Mouse (Mus musculus) hindbrain, embryonic 13.5 days (tissue): Measurements from ENCODE around the gene Lhb. TPM values are rescaled to one million over a fixed set of nuclear protein-coding genes. Genes with fewer than 3 reads are reported as not detected.

Experiments used
- ATAC-seq: fragments of 200-750 bp; cut with Nextera tagmentation; 2 replicates; pipeline ENCODE4 v1.8.0; 2017; ENCODE audit warnings: moderate TSS enrichment; ENCODE audit not compliant: low FRiP score
- H3K27ac ChIP-seq: fragments of 300-500 bp; sonication (generic); 2 replicates; pipeline ENCODE4 v1.5.1; 2015; ENCODE audit warnings: inconsistent platforms, mild to moderate bottlenecking, moderate library complexity
- H3K27me3 ChIP-seq: fragments of 300-500 bp; sonication (generic); 2 replicates; pipeline ENCODE4 v1.6.1; 2015; ENCODE audit warnings: mild to moderate bottlenecking, inconsistent platforms
- H3K36me3 ChIP-seq: fragments of 300-500 bp; sonication (generic); 2 replicates; pipeline ENCODE4 v1.6.1; 2015; ENCODE audit warnings: mild to moderate bottlenecking, inconsistent platforms
- H3K4me1 ChIP-seq: fragments of 300-500 bp; sonication (generic); replicated peaks from 2 replicates; pipeline ENCODE4 v1.6.1; 2015; ENCODE audit warnings: inconsistent platforms
- H3K4me2 ChIP-seq: fragments of 300-500 bp; sonication (generic); 2 replicates; pipeline ENCODE4 v1.6.1; 2015; ENCODE audit warnings: inconsistent platforms, mild to moderate bottlenecking, moderate library complexity
- H3K4me3 ChIP-seq: fragments of 300-500 bp; sonication (generic); 2 replicates; pipeline ENCODE4 v1.5.1; 2015; ENCODE audit warnings: mild to moderate bottlenecking, inconsistent platforms
- H3K9ac ChIP-seq: fragments of 300-500 bp; sonication (generic); 2 replicates; pipeline ENCODE4 v1.6.1; 2015; ENCODE audit warnings: mild to moderate bottlenecking, inconsistent platforms
- H3K9me3 ChIP-seq: fragments of 300-500 bp; sonication (generic); 2 replicates; pipeline ENCODE4 v1.6.1; 2016; ENCODE audit warnings: inconsistent platforms
- WGBS: fragments of 180-500 bp; shearing (Covaris S2); methylation state at CpG from one replicate; pipeline ENCODE4 v1.1.7; 2015; 5-methylcytosine and 5-hydroxymethylcytosine counted together
- polyA plus RNA-seq: library from polyadenylated mRNA; unstranded; fragments of >200 nt; fragmentation: Nextera tagmentation; extraction: Ambion mirVana; gene quantifications from 2 replicates; pipeline ENCODE4 v1.2.1, GENCODE M21; 2015

Lhb gene
- polyA plus RNA-seq, 1 experiment from 2014 or later = 2.5 TPM

DNA sequence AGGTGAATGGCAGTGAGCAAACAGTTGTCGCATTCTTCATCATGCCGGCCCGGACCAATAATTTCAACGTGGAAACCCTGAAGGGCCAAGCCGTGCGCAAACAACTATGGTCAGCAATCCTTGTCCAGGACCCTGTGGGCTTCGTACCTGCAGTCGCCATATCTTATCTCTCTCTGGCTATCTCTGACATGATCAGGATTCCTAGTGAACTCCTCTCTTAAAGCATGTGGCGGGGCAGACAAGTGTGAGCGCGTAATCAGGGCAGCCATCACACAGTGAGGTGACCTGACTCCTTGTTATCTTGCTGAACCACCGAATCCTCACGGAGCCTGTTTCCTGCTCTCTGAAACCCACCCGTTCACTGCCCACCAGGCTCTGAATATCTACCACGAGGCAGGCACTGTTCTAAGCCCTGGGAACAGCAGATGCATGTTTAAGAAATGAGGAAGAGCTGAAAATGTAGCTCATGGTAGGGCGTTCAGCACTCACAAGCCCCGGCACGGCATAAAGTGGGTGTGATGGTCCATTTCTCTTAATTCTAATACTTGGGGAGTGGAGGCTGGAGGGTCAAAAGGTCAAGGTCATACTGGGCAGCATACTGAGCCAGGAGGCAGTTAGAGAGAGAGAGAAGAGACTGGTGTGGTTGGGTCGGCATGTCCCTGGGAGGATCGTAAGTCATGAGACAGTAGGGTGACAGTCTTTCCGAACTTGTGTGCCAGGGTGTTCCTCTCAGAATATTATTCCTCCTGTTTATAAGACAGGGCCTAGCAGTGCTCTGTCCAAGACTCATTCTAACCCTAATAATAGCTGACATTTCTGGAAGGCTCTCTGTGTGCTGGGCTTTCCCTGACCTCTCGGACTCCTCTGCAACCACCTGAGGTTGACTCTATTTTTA is 23.2 kb downstream of the Lhb start:
- Histone ChIP-seq H3K9ac (no peak overlapping the region), H3K9me3 (no peaks in the 10 kb centered on the region), H3K4me1 (no peaks in the 10 kb centered on the region), H3K4me3 (no peak overlapping the region), H3K4me2 (no peak overlapping the region), H3K36me3 (peaks cover 73% of the 10 kb centered on the region), H3K27me3 (no peaks in the 10 kb centered on the region), H3K27ac (no peak overlapping the region)
- 91% methylated on average over 22 of the region's 22 CpGs for WGBS
- ATAC-seq = no peak

DNA sequence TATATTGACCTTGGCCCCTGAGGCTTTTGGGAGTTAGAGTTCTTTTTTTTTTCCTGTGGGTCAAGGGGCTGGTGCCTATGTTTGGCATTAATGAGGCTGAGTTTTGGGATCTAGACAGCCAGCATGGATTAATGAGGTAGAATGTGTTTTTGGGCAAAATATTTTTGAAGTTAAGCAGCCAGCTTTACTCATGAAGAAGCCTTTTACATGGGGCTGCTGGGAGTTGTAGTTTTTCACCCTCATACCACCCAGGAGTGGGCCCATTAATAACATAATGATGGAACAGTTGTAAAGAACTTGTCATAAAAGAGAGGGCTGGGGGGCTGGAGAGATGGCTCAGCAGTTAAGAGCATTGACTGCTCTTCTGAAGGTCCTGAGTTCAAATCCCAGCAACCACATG is 26.0 kb downstream of the Lhb start:
- H3K4me2 ChIP-seq = no peak overlapping the region
- no peak overlapping the region for H3K27ac ChIP-seq
- H3K9ac ChIP-seq = no peak overlapping the region
- no peak for ATAC-seq
- H3K4me3 ChIP-seq = no peak overlapping the region
- H3K27me3 ChIP-seq = no peaks in the 10 kb centered on the region
- peaks cover 64% of the 10 kb centered on the region for H3K36me3 ChIP-seq
- no peaks in the 10 kb centered on the region for H3K9me3 ChIP-seq
- H3K4me1 ChIP-seq = no peaks in the 10 kb centered on the region

DNA sequence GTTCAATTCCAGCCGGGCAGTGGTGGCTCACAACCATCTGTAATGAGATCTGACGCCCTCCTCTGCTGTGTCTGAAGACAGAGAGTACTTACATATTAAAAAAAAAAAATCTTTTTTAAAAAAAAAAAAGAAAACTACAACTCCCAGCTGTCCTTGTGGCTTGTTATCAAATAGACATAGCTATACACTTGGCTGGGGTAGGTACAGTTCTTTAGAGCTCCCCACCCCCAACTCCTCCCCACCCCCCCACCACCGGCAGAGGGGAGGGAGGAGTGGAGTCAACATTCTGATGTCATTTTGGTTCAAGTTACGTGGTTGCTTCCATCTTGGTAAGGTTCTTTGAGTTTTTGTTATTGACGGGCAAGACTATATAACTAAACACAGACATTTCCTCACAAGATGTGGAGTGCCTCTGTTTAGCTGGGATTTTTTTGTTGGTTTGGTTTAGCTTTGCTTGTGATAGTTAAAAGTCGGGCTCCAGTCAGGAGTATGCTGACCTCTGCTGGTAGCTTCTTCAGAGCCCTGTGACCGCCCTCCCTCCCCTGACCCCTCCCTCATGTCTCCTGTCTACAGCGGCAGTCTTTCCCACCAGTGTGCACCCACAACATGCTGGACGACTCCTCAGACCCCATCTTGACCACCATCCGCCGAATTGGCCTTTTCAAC is 26.8 kb downstream of the Lhb start:
- Histone ChIP-seq H3K4me2 (no peak overlapping the region), H3K9me3 (no peaks in the 10 kb centered on the region), H3K4me1 (no peaks in the 10 kb centered on the region), H3K27me3 (no peaks in the 10 kb centered on the region), H3K9ac (no peak overlapping the region), H3K4me3 (no peak overlapping the region), H3K36me3 (peaks cover 65% of the 10 kb centered on the region), H3K27ac (no peak overlapping the region)
- ATAC-seq = no peak
- 33% methylated on average over 11 of the region's 11 CpGs for WGBS

DNA sequence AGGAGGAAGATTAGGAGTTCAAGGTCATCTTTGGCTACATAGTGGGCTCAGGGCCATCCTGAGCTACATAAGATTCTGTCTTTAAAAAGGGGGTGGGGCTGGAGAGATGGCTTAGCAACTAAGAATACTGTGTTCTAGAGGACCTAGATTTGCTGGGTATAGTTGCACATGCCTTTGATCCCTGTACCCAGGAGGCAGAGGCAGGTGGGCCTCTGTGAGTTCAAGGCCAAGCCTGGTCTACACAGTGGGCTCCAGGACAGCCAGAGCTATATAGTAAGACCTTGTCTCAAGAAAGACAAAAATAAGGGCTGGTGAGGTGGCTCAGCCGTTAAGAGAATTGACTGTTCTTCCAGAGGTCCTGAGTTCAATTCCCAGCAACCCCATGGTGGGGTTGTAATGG is 29.4 kb downstream of the Lhb start:
- H3K9ac ChIP-seq = no peak overlapping the region
- no peak for ATAC-seq
- no peak overlapping the region for H3K4me2 ChIP-seq
- H3K27ac ChIP-seq = no peak overlapping the region
- 90% methylated on average over 1 of the region's 1 CpGs for WGBS
- H3K27me3 ChIP-seq = no peaks in the 10 kb centered on the region
- H3K9me3 ChIP-seq = no peaks in the 10 kb centered on the region
- no peaks in the 10 kb centered on the region for H3K4me1 ChIP-seq
- H3K4me3 ChIP-seq = no peak overlapping the region
- peaks cover 59% of the 10 kb centered on the region for H3K36me3 ChIP-seq

DNA sequence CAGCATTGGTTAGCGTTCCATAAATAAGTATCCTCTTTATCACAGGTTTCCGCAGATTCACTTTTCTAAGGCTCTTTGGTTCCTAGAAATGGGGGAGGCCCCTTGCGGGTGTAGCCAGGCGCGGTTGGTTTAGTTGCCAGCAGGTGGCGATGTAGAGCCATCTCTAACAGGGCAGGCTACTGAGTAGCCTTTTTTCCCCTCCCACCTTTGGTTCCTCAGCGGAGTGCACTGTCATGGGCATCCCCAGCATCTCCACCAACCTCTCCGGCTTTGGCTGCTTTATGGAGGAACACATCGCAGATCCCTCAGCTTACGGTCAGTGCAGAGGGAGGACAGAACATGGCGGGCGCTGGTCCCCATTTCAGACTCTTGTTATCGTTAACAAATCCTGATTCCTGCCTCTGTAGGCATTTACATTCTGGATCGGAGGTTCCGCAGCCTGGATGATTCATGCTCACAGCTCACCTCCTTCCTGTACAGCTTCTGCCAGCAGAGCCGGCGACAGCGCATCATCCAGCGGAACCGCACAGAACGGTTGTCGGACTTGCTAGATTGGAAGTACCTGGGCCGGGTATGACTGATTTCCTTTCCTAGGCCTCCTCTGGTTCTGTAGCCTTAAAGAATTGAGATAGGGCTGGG is 30.8 kb downstream of the Lhb start:
- H3K4me2 ChIP-seq = 0 out of 2 replicates have a peak overlapping the region, but pooled peaks have one; percentile 0
- peak; percentile 70 for ATAC-seq
- H3K4me3 ChIP-seq = no peak overlapping the region
- no peaks in the 10 kb centered on the region for H3K9me3 ChIP-seq
- H3K27ac ChIP-seq = no peak overlapping the region
- H3K4me1 ChIP-seq = peaks cover under 1% of the 10 kb centered on the region; the same call in 1 of the 2 replicates
- peak overlapping the region; percentile 51; the same call in 1 of the 2 replicates for H3K9ac ChIP-seq
- H3K36me3 ChIP-seq = peaks cover 60% of the 10 kb centered on the region
- no peaks in the 10 kb centered on the region for H3K27me3 ChIP-seq
- WGBS = 53% methylated on average over 23 of the region's 23 CpGs

DNA sequence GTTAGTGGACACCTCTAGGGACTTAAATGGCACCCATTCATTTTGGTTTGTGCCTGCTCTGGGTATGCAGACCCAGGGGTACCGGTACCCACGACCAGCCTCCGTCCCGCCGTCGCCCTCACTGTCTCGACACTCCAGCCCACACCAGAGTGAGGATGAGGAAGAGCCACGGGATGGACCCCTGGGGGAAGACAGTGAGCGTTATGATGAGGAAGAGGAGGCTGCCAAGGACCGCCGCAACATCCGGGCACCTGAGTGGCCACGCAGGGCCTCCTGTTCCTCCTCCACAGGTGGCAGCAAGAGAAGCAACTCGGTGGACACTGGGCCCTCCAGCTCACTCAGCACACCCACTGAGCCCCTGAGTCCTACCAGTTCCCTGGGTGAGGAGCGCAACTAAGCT is 34.4 kb downstream of the Lhb start:
- Histone ChIP-seq H3K4me1 (peaks cover 21% of the 10 kb centered on the region), H3K27ac (no peak overlapping the region), H3K9me3 (no peaks in the 10 kb centered on the region), H3K4me2 (no peak overlapping the region), H3K9ac (no peak overlapping the region), H3K4me3 (no peak overlapping the region), H3K27me3 (no peaks in the 10 kb centered on the region), H3K36me3 (peaks cover 60% of the 10 kb centered on the region)
- ATAC-seq = no peak
- WGBS = 88% methylated on average over 15 of the region's 15 CpGs

DNA sequence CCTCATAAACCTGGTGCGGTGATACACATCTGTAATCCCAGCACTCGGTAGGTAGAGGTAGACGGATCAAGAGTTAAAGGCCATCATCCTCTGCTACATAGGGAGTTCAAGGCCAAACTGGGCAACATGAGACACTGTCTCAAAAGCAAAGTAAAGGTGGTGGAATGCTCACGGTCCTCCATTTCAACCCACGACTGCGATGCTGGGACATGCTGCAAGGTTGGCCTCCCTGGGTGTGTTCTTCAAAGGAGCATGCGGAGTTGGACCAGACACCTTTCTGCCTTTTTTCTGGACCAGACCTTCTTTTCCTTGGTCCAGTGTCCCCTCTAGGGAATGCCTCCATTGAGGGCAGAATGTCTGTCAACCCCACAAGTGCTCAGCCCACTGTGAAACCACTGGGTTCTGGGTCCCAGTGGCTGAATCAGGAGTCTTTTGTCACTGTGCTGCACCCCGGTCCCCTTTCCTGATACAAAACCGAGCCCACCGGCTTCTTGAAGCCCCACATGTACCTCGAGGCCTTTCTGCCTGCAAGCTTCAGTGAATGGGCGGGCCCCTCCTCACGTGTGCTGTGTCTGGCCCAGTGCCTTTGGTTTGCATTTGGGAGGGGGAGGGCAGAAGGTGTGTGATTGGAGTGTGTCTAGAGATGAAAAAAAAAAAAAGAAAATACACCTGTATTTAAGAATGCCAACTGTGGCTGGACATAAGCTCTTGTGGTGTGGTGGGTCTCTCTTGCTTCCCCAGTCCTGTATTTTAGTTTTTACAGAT is 35.5 kb downstream of the Lhb start:
- WGBS = 78% methylated on average over 13 of the region's 13 CpGs
- H3K9ac ChIP-seq = peak overlapping the region; percentile 95; the same call in 1 of the 2 replicates
- no peaks in the 10 kb centered on the region for H3K9me3 ChIP-seq
- H3K27ac ChIP-seq = peak overlapping the region; percentile 97
- no peaks in the 10 kb centered on the region for H3K27me3 ChIP-seq
- no peak overlapping the region for H3K4me3 ChIP-seq
- H3K4me1 ChIP-seq = peaks cover 32% of the 10 kb centered on the region
- peaks cover 58% of the 10 kb centered on the region for H3K36me3 ChIP-seq
- ATAC-seq = no peak
- H3K4me2 ChIP-seq = no peak overlapping the region

DNA sequence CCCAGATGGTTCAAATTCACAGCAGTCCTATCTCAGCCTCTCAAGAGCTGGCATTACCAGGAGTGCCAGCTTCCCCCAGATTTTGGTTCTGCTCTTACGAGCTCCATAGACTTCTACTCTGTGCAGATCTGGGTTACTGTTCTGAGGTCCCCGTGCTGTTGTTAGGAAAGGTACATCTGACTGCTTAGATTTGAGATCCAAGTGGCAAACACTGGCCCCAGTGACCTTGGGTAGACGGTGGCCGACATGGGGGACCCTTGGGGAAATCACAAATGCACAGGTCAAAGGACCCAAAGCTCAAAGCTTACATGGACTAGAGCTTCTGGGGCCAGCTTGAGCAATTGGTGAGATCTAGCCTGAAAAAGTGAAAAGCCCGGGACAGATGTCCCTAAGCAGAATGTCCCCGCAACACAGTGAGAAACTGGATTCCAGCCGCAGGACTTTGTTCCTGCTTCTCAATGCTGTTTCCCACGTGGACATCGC is 36.1 kb downstream of the Lhb start:
- Histone ChIP-seq H3K4me3 (peak overlapping the region; percentile 86), H3K27me3 (no peaks in the 10 kb centered on the region), H3K27ac (peak overlapping the region; percentile 97), H3K4me2 (peak overlapping the region; percentile 98), H3K36me3 (peaks cover 57% of the 10 kb centered on the region), H3K9ac (peak overlapping the region; percentile 95), H3K4me1 (peaks cover 37% of the 10 kb centered on the region), H3K9me3 (no peaks in the 10 kb centered on the region)
- 56% methylated on average over 9 of the region's 9 CpGs for WGBS
- ATAC-seq = no peak

DNA sequence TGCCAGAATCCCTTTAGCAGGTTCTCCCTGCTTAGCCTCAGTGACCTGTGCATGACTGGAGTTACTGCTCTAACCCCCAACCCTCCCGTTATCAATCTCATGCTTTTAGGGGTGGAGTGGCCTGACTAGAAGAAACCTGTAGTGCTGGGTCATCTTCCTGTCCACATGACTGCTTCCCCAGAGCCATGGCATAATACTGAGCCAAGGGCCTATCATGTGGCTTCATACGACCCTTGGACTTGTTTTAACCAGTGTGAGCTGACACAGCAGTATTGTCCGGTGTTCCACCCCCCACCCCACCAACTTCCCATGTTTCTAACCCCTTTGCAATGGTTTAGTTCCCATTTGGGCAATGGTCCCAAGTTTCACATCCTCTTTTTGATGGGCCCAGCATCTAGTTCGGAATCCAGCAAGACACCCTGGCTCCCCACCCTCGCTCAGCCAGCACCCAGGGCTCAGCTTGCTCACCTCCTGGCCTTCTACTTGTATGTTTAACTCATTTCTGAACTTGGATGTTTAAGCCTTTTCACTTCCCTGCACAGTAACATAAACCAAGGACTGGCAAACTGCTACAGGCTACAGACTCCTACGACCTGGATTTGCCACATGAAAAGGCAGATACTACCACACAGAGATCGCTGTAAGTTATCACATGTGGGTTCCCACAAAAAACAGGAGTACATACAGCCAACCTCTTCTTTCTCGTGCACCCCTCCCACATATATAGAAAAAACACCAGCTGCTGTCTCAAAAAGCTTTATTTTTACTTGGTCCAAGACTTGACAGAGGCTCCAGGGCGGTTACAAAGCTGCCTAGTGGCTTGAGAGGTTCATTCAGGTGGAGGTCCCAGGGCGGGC is 36.8 kb downstream of the Lhb start:
- peak overlapping the region; percentile 95 for H3K9ac ChIP-seq
- H3K4me2 ChIP-seq = peak overlapping the region; percentile 98
- H3K9me3 ChIP-seq = no peaks in the 10 kb centered on the region
- no peak for ATAC-seq
- peaks cover 54% of the 10 kb centered on the region for H3K36me3 ChIP-seq
- H3K27me3 ChIP-seq = no peaks in the 10 kb centered on the region
- WGBS = 71% methylated on average over 10 of the region's 10 CpGs
- H3K4me1 ChIP-seq = peaks cover 40% of the 10 kb centered on the region
- peak overlapping the region; percentile 86 for H3K4me3 ChIP-seq
- H3K27ac ChIP-seq = peak overlapping the region; percentile 97

DNA sequence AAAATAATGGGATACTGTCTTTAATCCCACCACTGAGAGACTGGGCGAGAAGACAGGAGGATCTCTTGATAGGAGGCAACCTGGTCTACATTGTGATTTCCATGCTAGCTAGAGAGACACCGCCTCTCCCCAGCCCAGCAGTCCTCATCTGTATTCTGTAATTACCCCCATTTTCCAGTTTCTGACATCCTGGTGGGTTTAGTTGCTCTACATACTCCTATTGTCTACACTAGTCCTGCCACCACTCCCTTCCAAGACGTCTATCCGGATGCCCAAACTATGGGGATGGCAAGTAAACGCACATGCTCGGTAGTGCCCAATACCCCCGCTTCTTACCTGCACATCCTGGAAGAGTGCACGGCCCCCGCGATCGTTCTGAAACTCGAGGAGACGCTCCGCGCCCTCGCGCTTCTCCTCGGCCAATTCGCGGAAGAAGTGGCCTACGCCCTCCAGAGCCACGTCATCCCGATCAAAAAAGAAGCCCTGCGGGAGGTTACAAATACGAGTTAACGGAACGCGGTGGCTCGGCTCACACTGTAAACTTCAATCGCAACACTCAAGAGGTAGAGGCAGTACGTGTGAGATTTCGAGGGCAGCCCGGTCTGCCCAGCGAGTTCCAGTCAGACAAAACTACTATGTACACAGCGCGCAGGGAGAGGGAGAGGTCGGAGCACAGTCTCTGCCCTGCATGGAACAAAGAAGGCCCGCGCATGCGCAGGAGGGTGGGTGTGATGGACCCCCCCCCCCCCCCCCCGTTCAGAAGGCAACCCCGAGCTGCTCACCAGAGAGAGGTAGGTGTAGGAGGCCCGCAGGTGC is 38.3 kb downstream of the Lhb start:
- Histone ChIP-seq H3K9me3 (no peaks in the 10 kb centered on the region), H3K4me3 (peak overlapping the region; percentile 86), H3K36me3 (peaks cover 60% of the 10 kb centered on the region), H3K27me3 (no peaks in the 10 kb centered on the region), H3K4me2 (peak overlapping the region; percentile 98), H3K4me1 (peaks cover 40% of the 10 kb centered on the region), H3K27ac (peak overlapping the region; percentile 97), H3K9ac (peak overlapping the region; percentile 95)
- under 1% methylated on average over 41 of the region's 43 CpGs for WGBS
- peak; percentile 77 for ATAC-seq
